Mouse (Mus musculus): ENCODE results near the gene Reps1. TPM values are rescaled to one million over a fixed set of nuclear protein-coding genes. Genes with fewer than 3 reads are reported as not detected.

The Reps1 gene
- 10 to 100 TPM; 67.2 to 69.7 TPM for total RNA-seq (2021)
- long read RNA-seq, transcript Reps1-201 (20 exons, 2,595 nt) = major isoform, 8 of 29 reads
- long read RNA-seq, transcript Reps1-210 (19 exons, 2,537 nt) = minor isoform, 7 of 29 reads
- long read RNA-seq, partial matches to known transcripts = 3 of 29 reads
- long read RNA-seq, other reads (novel, unspliced or antisense) = 11 of 29 reads

GRCm38 (mm10) chr10:18055696-18056390 lies at the start of gene Reps1:
Reps1 (plus strand) TSS chr10:18055861.
- DNase-seq (ENCODE audit: low spot score in 2 of 2) = peak; percentile 51 to 66

GRCm38 (mm10) chr10:18006756-18007155 lies 48.9 kb upstream of the Reps1 start:
- no peak for DNase-seq (ENCODE audit: low spot score in 2 of 2)

DNA sequence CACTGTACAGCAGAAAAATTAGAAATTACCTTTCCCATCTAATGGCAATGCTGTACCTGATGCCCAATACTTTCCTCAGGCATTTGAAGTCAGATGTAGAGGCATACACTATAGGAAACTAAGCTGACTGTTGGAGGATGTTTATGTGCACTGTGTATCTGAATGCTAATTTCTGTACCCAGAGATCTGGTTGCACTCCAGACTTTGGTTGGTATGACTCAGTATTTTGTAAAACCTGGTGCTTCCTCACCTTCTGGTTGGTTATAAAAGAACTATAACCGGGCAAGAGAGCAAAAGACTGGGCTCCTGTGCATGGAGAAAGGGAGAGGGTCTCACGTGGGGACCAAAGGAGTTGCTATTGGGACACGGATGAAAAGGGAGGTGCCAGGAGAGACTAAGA lies 48.4 kb upstream of the Reps1 start:
- no peak for DNase-seq (ENCODE audit: low spot score in 2 of 2)

GRCm38 (mm10) chr10:18008118-18008517 lies 47.5 kb upstream of the Reps1 start:
- no peak for DNase-seq (ENCODE audit: low spot score in 2 of 2)

- DNase-seq (ENCODE audit: low spot score in 2 of 2) = no peak
These were observed 45.9 kb upstream of the Reps1 start for GRCm38 (mm10) chr10:18009744-18010143.

GRCm38 (mm10) chr10:18011761-18012160 lies 43.9 kb upstream of the Reps1 start:
- DNase-seq (ENCODE audit: low spot score in 2 of 2) = no peak

DNA sequence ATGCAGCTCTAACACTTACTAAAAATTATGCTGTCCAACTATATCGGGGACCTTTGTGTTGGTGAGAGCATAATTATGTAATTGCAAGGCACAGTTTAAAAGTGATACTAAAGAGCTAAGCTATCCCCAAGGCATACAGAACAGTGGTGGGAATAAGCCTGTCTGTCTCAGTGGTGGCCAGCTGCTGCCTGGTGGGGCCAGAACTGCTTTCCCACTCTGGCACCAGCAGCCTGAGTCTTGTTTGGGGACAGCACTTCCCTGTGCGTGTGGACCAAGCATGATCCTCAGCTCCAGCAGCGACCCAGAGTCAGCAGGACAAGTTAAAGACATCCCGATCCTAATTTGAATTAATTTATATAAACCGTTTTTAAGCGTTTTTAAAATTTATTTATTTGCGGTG lies 35.2 kb upstream of the Reps1 start:
- no peak for DNase-seq (ENCODE audit: low spot score in 2 of 2)

- DNase-seq (ENCODE audit: low spot score in 2 of 2) = no peak
These were observed 34.8 kb upstream of the Reps1 start for GRCm38 (mm10) chr10:18020846-18021245.

GRCm38 (mm10) chr10:18021576-18022311 lies 33.9 kb upstream of the Reps1 start:
- DNase-seq (ENCODE audit: low spot score in 2 of 2) = no peak

- DNase-seq (ENCODE audit: low spot score in 2 of 2) = peak; percentile 48 to 59
These were observed 33.3 kb upstream of the Reps1 start for GRCm38 (mm10) chr10:18022312-18022711.

GRCm38 (mm10) chr10:18022741-18023347 lies 32.8 kb upstream of the Reps1 start, which contains the start of gene Abracl:
Abracl (minus strand) TSS chr10:18023288.
- peak; percentile 58 to 65 for DNase-seq (ENCODE audit: low spot score in 2 of 2)

DNA sequence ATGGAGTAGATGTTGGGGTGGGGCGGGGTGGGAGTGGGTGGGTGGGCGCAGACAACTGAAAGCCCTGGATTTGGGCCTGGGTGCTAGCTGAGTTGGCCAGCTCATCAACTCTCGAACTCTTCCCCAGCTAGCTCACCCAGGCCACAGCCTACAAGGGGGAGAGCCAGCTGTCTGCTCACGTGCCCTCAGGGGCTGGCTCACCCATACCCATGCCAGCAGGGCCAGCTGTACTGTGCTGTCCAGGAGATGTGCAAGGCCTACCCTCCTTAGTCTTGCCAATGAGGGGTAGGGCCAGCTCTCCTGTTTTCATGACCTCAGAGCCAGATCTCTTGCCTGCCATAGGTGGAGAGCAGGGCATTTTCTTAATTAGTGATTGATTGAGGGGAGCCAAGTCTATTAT lies 21.3 kb upstream of the Reps1 start:
- DNase-seq (ENCODE audit: low spot score in 2 of 2) = no peak

DNA sequence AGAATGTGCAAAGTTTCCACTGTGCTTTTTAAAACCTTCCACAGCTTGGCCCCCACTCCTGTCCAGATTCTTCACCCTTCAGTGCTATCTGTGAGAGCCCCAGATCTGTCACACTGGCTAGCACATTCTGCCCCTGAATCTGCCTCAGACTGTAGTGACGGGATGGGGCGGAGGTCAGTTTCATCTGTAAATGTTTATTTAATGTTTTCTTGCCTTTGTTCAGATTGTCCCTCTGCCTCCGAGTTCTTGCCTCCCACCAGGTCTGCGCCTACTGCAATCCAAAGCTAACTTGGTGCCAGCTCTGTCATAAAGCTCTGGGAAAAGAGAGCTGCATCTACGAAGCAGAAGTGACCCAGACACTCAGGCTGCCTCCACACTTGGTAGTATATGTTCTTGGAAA lies 18.8 kb upstream of the Reps1 start:
- no peak for DNase-seq (ENCODE audit: low spot score in 2 of 2)

DNA sequence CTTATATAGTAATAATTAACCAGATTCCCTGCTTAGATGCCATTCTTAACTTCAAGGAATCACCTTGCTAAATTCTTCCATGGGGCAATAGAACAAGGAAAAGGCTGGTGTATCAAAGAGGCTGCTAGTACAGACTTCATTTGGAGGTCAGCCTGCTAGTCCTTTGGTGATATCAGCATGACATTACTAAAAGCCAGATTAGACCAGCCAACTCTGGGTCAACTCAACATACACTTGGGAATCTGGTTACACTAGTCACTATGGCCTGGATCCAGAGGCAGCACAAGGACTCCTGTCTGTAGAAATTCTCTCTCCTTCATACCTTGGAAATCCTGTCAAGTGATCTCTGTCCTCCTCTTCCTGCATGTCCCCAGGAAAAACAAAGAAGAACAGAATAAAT lies 9.3 kb upstream of the Reps1 start:
- no peak for DNase-seq (ENCODE audit: low spot score in 2 of 2)

DNA sequence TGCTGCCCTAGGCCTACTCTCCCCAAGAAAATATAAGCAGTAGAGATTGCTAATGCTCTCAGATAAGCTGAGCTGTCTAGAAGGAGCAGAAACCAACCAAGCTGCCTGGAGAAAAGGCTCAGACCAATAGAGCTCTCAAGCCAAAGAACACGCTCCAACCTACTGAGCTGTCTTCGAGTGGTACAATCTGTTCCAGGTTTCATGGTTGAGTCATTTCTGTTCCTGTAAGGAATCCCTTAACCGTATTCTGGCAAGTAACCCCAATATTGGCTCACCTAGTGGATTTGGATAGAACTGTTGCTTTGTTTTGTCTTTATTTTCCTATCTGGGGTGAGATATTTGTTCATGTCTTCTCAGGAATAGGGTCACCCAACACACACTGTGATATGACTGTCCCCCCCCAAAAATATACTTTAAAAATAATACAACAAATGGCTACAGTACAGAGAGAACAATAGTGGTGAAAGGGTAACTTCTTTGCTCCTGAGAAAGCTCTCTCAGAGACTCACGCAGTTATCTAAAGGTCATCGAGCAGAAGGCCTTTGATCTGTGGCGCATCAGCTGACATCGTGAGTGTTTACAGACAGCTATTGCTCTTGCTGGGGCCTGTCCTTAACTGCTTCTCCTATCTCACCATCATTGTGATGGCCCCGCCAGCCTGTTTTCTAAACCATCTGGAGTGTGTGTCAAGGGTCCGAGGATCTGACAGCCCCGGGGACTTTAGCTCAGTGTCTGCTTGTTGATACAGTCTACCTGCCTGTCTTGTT lies 8.1 kb upstream of the Reps1 start:
- no peak for DNase-seq (ENCODE audit: low spot score in 2 of 2)

GRCm38 (mm10) chr10:18055009-18055695 lies 509 bp upstream of the Reps1 start:
- DNase-seq (ENCODE audit: low spot score in 2 of 2) = peak; percentile 77 to 87

- no peak for DNase-seq (ENCODE audit: low spot score in 2 of 2)
These were observed 707 bp downstream of the Reps1 start for GRCm38 (mm10) chr10:18056391-18056745.

DNA sequence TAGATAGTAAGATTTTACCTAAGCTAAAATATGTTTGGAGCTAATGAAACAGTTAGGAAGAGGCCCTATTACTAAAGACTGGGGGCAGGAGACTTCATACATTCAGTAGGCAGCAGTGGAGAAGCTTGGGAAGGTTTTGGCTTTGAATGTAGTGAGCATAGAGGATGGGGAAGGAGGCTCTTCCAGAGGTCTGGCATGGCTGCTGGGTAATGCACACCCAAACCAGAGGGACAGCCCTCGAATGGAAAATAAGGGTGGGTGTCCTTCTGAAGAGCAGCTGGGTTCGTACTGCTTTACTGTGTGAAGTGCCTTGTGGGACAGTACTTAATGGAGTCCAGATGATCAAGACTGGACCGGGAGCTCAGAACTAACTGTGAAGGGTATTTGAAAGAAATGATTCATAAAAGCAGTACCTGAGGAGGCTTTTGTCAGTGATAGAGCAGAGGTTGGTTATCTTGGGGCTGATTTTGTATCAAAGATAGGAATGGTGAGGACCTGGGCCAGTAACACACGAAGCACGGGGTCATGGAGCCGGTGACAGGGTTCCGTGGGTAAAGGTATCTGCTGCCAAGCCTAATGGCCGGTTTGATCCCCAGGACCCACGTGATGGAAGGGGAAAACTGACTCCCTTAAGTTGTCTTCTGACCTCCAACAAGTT lies 3.1 kb downstream of the Reps1 start:
- no peak for DNase-seq (ENCODE audit: low spot score in 2 of 2)

DNA sequence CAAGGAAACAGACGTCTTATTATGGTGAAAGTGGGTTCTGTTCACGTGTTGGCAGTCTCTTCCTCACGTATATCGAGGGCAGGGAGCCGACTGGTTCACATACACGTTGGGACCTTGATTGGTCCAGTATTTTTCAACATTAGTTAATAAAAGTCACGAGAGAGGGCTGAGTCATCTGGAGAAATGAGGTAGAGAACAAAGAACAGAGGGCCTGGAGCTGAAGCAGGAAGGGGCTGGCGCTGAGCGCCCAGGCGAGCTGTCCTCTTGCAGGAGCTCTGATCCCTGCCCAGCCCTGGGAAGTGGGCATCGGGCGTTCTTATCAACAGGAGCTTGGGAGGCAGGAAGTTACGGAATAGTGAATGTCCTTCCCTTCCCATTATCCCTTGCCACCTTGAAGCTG lies 4.1 kb downstream of the Reps1 start:
- DNase-seq (ENCODE audit: low spot score in 2 of 2) = no peak

DNA sequence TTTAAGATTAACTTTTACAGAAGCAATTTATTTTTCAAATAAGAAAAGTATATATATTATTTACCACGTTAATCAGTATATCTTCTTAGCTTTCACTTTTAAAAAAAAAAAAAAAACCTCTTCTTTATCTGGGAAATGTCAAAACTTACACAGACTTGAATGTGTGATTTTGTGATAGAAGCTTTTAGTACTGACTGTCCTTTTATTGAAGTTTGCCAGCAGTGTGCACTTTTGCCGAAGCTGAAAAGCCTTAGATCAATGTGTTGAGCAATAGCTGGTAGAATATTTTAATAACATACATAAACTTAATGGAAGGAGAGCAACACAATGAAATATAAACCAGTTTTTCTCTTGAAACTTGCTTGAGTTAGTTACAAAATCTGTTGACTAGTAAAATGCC lies 5.1 kb downstream of the Reps1 start:
- DNase-seq (ENCODE audit: low spot score in 2 of 2) = no peak

Data from layer of hippocampus, postnatal 10 days (tissue).